Mouse (Mus musculus): ENCODE data around the gene Enox1.

DNA sequence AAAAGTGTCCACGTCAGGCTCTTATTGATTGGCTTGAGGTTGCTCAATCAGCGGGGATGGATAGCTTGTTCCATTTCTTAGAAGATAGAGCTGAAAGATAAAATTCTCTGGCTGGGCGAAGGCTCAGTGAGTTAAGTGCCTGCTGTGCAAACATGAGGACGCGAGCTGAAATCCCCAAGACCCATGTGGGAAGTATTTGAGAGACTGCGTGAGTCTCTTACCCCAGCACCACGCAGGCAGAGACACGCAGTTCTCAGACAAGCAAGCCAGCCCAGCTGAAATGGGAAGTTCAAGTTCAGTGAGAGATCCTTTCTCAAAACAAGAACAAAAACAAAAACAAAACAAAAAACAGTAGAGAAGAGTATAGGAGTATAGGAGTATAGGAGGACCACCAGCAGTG lies 54.3 kb downstream of the Enox1 start:
- TF ChIP-seq CTCF (IDR thresholded peaks at IDR 0.05) (no peak), POLR2A (IDR thresholded peaks at IDR 0.05; ENCODE audit: insufficient read depth, low read depth, low read length) (no peak)
